Mouse (Mus musculus) heart, adult 2 months (tissue): ENCODE results near the gene Ccdc73.
"Not testable (repeated sequence)": the region's sequence is repeated elsewhere in the genome, so short reads cannot be mapped to it uniquely, and the experiment has no call there.

Experiments used
- CTCF ChIP-seq: fragments of 200-600 bp; IDR thresholded peaks from 2 replicates; pipeline ENCODE4 v1.8.1; 2022; ENCODE audit warnings: antibody characterized with exemption, mild to moderate bottlenecking, moderate library complexity
- EP300 ChIP-seq: fragments of 200-500 bp; IDR thresholded peaks from 2 replicates; pipeline ENCODE4 v1.6.1; 2011; ENCODE audit warnings: low read depth, low read length, control low read depth; ENCODE audit not compliant: insufficient read depth
- POLR2A ChIP-seq: fragments of 200-500 bp; IDR thresholded peaks from 2 replicates; pipeline ENCODE4 v1.6.1; 2011; ENCODE audit warnings: mild to moderate bottlenecking, low read depth, low read length, control low read depth; ENCODE audit not compliant: insufficient read depth

DNA sequence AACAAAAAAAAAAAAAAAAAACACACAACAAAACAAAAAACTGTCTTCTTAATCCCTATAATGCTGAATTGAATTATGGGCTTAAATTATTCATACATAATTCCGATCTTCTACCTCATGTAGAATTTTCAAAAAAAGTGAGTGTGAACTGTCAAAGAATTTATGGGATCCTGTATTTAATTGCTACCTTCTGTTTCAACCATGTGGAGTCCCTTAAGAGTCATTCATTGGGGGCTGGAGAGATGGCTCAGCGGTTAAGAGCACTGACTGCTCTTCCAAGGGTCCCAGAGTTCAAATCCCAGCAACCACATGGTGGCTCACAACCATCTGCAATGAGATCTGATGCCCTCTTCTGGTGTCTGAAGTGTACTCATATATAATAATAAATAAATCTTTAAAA is 19.7 kb downstream of the Ccdc73 start:
- TF ChIP-seq CTCF, POLR2A, EP300: not testable (repeated sequence)
